Mouse (Mus musculus): Measurements from ENCODE around the gene Spcs2.
"Not testable (repeated sequence)": the region's sequence is repeated elsewhere in the genome, so short reads cannot be mapped to it uniquely, and the experiment has no call there.

Spcs2 gene

GRCm38 (mm10) chr7:99824649-99825483 is 38.4 kb downstream of the Spcs2 start:
- in situ Hi-C loops (cut with MboI; ENCODE audit: low sequenced_read_pairs), result no loop called here

- in situ Hi-C loops (cut with MboI; ENCODE audit: low sequenced_read_pairs), result no loop called here
These were observed 40.1 kb downstream of the Spcs2 start for GRCm38 (mm10) chr7:99823045-99823663.

- in situ Hi-C loops (cut with MboI; ENCODE audit: low sequenced_read_pairs), result no loop called here
These were observed 40.8 kb downstream of the Spcs2 start for GRCm38 (mm10) chr7:99822426-99822825.

- in situ Hi-C loops (cut with MboI; ENCODE audit: low sequenced_read_pairs), result no loop called here
These were observed 41.3 kb downstream of the Spcs2 start for GRCm38 (mm10) chr7:99821953-99822352.

- in situ Hi-C loops (cut with MboI; ENCODE audit: low sequenced_read_pairs), result not testable (repeated sequence)
These were observed 45.0 kb downstream of the Spcs2 start for GRCm38 (mm10) chr7:99818181-99818725.

GRCm38 (mm10) chr7:99813394-99813793 is 49.9 kb downstream of the Spcs2 start:
- in situ Hi-C loops (cut with MboI; ENCODE audit: low sequenced_read_pairs), result no loop called here

- in situ Hi-C loops (cut with MboI; ENCODE audit: low sequenced_read_pairs), result no loop called here
These were observed 51.6 kb downstream of the Spcs2 start for GRCm38 (mm10) chr7:99811661-99812060.

- in situ Hi-C loops (cut with MboI; ENCODE audit: low sequenced_read_pairs), result no loop called here
These were observed 52.4 kb downstream of the Spcs2 start for GRCm38 (mm10) chr7:99810814-99811213.

- in situ Hi-C loops (cut with MboI; ENCODE audit: low sequenced_read_pairs), result loop anchor here (10.0 kb wide), 1 partner anchor 192 kb away; no protein-coding TSS in a partner anchor
These were observed 56.2 kb downstream of the Spcs2 start for GRCm38 (mm10) chr7:99807043-99807442.

GRCm38 (mm10) chr7:99805340-99805739 is 57.9 kb downstream of the Spcs2 start:
- in situ Hi-C loops (cut with MboI; ENCODE audit: low sequenced_read_pairs), result loop anchor here (10.0 kb wide), 1 partner anchor 191 kb away; no protein-coding TSS in a partner anchor

GRCm38 (mm10) chr7:99804033-99804432 is 59.2 kb downstream of the Spcs2 start:
- in situ Hi-C loops (cut with MboI; ENCODE audit: low sequenced_read_pairs), result loop anchor here (10.0 kb wide), 1 partner anchor 189 kb away; no protein-coding TSS in a partner anchor

- in situ Hi-C loops (cut with MboI; ENCODE audit: low sequenced_read_pairs), result loop anchor here (10.0 kb wide), 1 partner anchor 189 kb away; no protein-coding TSS in a partner anchor
These were observed 59.7 kb downstream of the Spcs2 start for GRCm38 (mm10) chr7:99803535-99803934.

GRCm38 (mm10) chr7:99799118-99799517 is 64.1 kb downstream of the Spcs2 start:
- in situ Hi-C loops (cut with MboI; ENCODE audit: low sequenced_read_pairs), result loop anchor here (10.0 kb wide), 1 partner anchor 134 kb away; no protein-coding TSS in a partner anchor

- in situ Hi-C loops (cut with MboI; ENCODE audit: low sequenced_read_pairs), result loop anchor here (10.0 kb wide), 1 partner anchor 133 kb away; no protein-coding TSS in a partner anchor
These were observed 65.2 kb downstream of the Spcs2 start for GRCm38 (mm10) chr7:99797911-99798647.

GRCm38 (mm10) chr7:99797261-99797660 is 66.0 kb downstream of the Spcs2 start:
- in situ Hi-C loops (cut with MboI; ENCODE audit: low sequenced_read_pairs), result loop anchor here (10.0 kb wide), 1 partner anchor 132 kb away; no protein-coding TSS in a partner anchor

GRCm38 (mm10) chr7:99796471-99796870 is 66.8 kb downstream of the Spcs2 start:
- in situ Hi-C loops (cut with MboI; ENCODE audit: low sequenced_read_pairs), result loop anchor here (10.0 kb wide), 1 partner anchor 132 kb away; no protein-coding TSS in a partner anchor

- in situ Hi-C loops (cut with MboI; ENCODE audit: low sequenced_read_pairs), result loop anchor here (10.0 kb wide), 1 partner anchor 131 kb away; no protein-coding TSS in a partner anchor
These were observed 67.9 kb downstream of the Spcs2 start for GRCm38 (mm10) chr7:99795192-99795981.

GRCm38 (mm10) chr7:99794096-99794495 is 69.2 kb downstream of the Spcs2 start:
- in situ Hi-C loops (cut with MboI; ENCODE audit: low sequenced_read_pairs), result loop anchor here (10.0 kb wide), 1 partner anchor 129 kb away; no protein-coding TSS in a partner anchor

GRCm38 (mm10) chr7:99790816-99791215 is 72.4 kb downstream of the Spcs2 start:
- in situ Hi-C loops (cut with MboI; ENCODE audit: low sequenced_read_pairs), result loop anchor here (10.0 kb wide), 1 partner anchor 126 kb away; no protein-coding TSS in a partner anchor

- in situ Hi-C loops (cut with MboI; ENCODE audit: low sequenced_read_pairs), result no loop called here
These were observed 74.7 kb downstream of the Spcs2 start for GRCm38 (mm10) chr7:99788563-99788962.
